Mouse (Mus musculus): Measurements from ENCODE around the gene Cdh24.

The Cdh24 gene

GRCm38 (mm10) chr14:54603686-54604085, 37.5 kb downstream of the Cdh24 start:
- DNase-seq = no peak

GRCm38 (mm10) chr14:54603038-54603654, 38.0 kb downstream of the Cdh24 start:
- DNase-seq = peak; percentile 94

DNA sequence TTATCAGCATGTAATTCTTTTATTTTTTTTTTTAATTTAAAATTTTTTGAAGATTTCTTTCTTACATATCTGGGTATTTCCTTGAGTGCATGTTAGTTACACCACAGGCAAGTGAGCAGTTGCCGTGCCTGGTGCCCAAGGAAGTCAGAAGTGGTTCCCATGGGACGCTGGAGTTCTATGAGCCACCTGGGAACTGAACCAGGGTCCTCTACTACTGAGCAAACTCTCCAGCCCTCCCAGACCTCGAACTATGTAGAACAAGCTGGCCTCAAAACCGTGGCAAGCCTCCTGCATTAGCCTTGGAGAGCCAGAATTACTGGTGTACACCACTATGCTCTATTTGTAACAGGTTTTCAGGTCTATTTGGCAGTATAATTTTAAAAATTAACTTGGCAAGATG, 38.6 kb downstream of the Cdh24 start:
- DNase-seq = peak; percentile 30

- no peak for DNase-seq
Observed at GRCm38 (mm10) chr14:54601601-54602000, 39.6 kb downstream of the Cdh24 start.

DNA sequence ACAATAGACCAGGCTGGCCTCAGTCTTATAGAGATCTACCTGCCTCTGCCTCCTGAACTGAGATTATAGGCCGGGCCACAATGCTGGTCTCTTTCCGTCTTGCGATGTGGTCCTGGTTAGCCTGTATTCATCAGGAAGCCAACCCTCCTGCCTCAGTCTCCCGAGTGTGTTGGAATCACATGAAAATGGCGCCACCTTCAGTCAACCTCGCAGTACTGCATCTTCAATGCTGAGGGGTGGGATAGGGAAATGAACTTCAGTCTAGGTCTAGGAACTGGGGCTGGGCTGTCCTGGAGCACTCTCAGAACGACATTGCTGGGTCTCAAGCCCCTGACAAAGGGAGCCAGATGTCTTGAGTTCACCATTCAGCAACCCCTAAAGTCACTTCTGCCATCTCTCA, 44.1 kb downstream of the Cdh24 start:
- DNase-seq = peak; percentile 52

DNA sequence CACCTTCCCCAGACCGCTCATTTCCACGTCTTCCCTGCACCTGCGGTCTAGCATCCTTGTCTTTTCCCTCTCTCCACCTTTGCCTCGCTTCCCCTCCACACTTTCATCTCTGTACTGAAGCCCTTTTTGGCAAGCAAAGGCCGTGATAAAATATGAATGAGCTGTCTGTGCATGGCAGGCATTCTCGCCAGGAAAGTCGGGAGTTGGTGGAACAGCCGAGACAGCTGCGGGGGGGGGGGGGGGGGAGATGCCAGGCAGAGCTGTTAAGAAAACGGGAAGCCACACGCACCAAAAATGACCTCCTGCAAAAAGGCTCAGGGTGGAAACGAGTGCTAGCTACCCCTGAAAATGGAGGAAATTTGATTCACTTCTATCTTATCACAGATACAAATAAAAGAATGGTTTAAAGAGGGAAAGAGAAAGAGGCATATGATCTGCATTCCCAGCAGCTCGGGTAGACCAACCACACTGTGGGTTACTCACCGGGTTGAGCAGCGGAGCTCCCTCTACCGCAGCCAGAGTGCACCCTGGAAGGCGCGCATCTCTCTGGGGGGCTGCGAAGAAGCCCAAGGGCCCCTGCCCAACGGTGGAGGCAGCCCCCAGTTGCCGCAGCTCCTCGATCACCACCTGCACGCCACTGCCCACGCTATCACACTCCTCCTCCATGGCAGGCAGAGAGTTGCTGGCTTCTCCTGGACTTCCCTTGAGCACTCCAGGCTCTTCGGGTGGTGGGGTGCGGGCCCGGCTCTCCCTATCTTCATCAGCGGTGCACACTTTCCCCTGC, 46.3 kb downstream of the Cdh24 start:
- DNase-seq = no peak

DNA sequence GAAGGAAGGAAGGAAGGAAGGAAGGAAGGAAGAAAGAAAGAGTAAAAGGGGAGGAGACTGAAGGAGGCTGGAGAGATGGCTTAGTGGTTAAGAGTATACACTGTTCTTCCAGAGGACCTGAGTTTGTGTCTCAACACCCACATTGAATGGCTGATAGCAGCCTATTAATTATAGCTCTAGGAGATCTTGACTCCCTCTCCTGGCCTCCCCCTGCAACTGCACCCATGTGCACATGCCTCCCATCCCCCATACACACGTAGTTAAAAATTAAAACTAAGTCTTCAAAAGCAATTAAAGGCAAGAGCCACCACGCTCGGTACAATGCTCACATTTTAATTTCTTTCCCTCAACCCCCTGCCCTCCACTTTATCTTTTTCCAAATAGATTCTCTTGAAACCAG, 47.1 kb downstream of the Cdh24 start:
- DNase-seq = no peak

DNA sequence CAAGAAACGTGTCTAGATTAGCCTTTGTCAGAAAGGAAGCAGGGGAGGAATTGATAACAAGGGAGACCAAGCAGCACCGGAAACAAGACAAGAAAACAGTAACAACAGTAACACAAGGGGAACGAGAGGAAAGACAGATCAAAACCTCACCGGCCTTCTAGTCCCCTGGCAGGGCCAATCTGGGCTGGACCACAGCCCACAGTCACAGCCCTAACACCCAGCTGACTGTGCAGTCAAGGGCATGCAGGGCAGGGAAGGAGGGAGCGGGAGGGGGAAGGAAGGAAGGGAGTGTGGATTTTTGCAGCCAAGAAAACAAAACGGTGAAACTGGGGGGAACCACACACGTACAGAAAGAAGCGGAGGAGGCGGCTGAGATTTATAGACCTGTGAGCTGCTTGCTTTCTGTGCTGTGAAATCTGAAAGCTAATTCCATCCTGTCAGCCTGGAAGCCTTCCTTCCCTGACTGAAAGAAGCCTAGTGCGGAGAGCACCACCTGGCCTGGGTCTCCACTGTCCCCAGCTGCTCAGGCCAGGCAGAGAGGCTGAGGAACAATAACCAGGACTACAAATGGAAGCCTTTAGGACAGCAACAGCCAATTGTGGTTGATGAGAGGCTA, 48.7 kb downstream of the Cdh24 start:
- DNase-seq = no peak

DNA sequence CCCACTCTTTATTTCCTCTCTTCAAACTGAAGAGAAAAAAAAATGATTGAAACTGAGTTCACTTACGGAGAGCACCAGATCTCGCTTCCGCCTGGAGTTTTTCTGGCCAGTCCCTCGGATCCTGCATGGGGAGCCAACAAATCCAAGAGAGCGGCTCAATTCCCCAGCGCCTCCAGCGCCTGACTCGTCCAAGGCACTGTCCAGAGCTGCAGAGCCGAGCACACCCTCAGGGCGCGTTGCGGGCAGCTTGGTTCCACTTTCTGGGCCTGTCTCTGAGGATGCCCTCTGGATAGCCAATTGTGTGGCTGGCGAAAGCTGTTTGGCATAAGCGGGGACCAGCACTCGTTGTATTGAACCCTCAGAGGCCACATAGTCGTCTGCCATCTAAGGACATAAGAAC, 50.1 kb downstream of the Cdh24 start:
- DNase-seq = no peak

- peak; percentile 76 for DNase-seq
Observed at GRCm38 (mm10) chr14:54583681-54584338, 57.4 kb downstream of the Cdh24 start.

DNA sequence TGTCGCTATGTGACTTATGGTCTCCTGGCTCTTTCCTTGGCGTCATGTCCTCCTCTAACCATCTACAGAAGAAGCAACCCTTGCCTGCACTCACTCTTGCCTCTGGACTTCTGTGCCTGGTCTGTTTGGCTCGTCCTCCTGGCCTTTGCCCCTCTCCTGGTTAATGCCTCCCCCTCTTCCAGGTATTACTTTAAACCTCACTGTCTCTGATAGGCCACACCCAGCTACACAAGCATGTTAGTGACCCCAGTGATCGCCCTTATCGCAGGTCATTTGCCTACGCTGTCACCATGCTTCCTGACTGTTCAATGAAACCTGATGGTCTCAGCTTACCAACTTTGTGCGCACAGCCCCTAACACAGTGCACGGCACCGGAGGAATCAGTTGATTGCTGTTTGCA, 58.6 kb downstream of the Cdh24 start:
- no peak for DNase-seq

Measured in thymus, postnatal 4 days (tissue).